9 mouse cellular contexts compared by ENCODE assay signal in the genomic region with DNA sequence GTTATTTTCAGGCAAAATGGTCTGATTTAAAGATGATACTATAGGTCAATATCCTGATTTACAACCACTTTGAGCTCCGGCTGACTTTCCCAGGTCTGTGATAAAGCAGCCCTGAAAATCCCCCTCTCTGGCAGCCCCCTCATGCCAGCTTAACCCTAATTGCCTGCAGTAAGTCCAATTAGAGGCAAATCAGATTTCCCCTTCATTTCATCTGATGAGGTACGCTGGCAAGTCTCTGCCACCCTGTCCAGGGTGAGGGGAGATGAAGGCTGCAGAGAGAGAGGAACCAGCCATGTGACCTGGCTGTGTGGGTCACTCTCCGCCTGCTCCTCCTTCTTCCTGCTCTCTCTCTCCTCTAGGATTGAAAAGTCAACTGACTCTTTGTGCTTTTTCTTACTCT.
DNase-seq lines count a peak whose midpoint lies in the region; ATAC-seq and TF ChIP-seq lines count a peak whose summit lies in the region.
"Had no signal": no experiment of that assay in that cellular context is flagged by ENCODE, and none has a peak within 500 bp of the region (broad histone marks: within the 10 kb centered on the region; RNA-seq: fewer than 3 reads in every experiment).

No protein-coding gene starts in this region.

- WGBS in hindbrain, embryonic 10.5 days = 83% methylated on average over 3 of the region's 3 CpGs
- WGBS in hindbrain, embryonic 13.5 days = 79% methylated on average over 3 of the region's 3 CpGs
- 67% methylated on average over 3 of the region's 3 CpGs for WGBS in lung, postnatal 0 days
- 48% methylated on average over 3 of the region's 3 CpGs for WGBS in forebrain, embryonic 14.5 days

- no peaks in the 10 kb centered on the region for H3K36me3 ChIP-seq in hindbrain, embryonic 10.5 days
- H3K36me3 ChIP-seq in hindbrain, embryonic 13.5 days = no peaks in the 10 kb centered on the region
- H3K36me3 ChIP-seq in lung, postnatal 0 days (ENCODE audit: insufficient read depth, low read length) = no peaks in the 10 kb centered on the region
- H3K36me3 ChIP-seq in forebrain, embryonic 14.5 days (ENCODE audit: control insufficient read depth, insufficient read depth, low read length) = no peaks in the 10 kb centered on the region

- H3K4me3 ChIP-seq in hindbrain, embryonic 10.5 days = no peak overlapping the region
- no peak overlapping the region for H3K4me3 ChIP-seq in hindbrain, embryonic 13.5 days
- no peak overlapping the region for H3K4me3 ChIP-seq in lung, postnatal 0 days (ENCODE audit: low read depth, low read length)
- no peak overlapping the region for H3K4me3 ChIP-seq in forebrain, embryonic 14.5 days (ENCODE audit: low read depth, low read length)

- TF ChIP-seq EP300 in lung, postnatal 0 days (IDR thresholded peaks at IDR 0.05) = no peak

- no peak overlapping the region for H3K9ac ChIP-seq in hindbrain, embryonic 13.5 days
- no peak overlapping the region for H3K9ac ChIP-seq in lung, postnatal 0 days (replicated peaks; ENCODE audit: low read depth)
- H3K9ac ChIP-seq in forebrain, embryonic 14.5 days (ENCODE audit: low read length) = no peak overlapping the region

- no peak for DNase-seq in hindbrain, embryonic 10.5 days (ENCODE audit: low spot score)
- DNase-seq in lung, postnatal 0 days (ENCODE audit: low spot score) = peak; percentile 38
- DNase-seq in lung, postnatal 36 days = no peak
- peak; percentile 53 for DNase-seq in forebrain, embryonic 14.5 days (ENCODE audit: low spot score)
- DNase-seq in retina, embryonic 14.5 days (ENCODE audit: low spot score) = peak; percentile 66
- DNase-seq in MN1 (ENCODE audit: low spot score) = no peak
- DNase-seq in spleen, adult 18-20 months = no peak
- DNase-seq: gastrocnemius, postnatal 36 days had no signal

- H3K9me3 ChIP-seq in hindbrain, embryonic 10.5 days = no peaks in the 10 kb centered on the region
- H3K9me3 ChIP-seq in hindbrain, embryonic 13.5 days = no peaks in the 10 kb centered on the region
- H3K9me3 ChIP-seq in lung, postnatal 0 days (ENCODE audit: low read length) = no peaks in the 10 kb centered on the region
- no peaks in the 10 kb centered on the region for H3K9me3 ChIP-seq in forebrain, embryonic 14.5 days (replicated peaks; ENCODE audit: control insufficient read depth, low read length)

- ATAC-seq in hindbrain, embryonic 13.5 days (ENCODE audit: low FRiP score) = no peak
- no peak for ATAC-seq in lung, postnatal 0 days
- ATAC-seq in forebrain, embryonic 14.5 days = peak; percentile 51; the same call in 1 of the 2 replicates

- H3K4me1 ChIP-seq in hindbrain, embryonic 10.5 days (replicated peaks) = peaks cover 44% of the 10 kb centered on the region
- H3K4me1 ChIP-seq in hindbrain, embryonic 13.5 days (replicated peaks) = peaks cover 37% of the 10 kb centered on the region
- peaks cover 28% of the 10 kb centered on the region for H3K4me1 ChIP-seq in lung, postnatal 0 days (ENCODE audit: insufficient read depth, low read depth, low read length)
- H3K4me1 ChIP-seq in forebrain, embryonic 14.5 days (ENCODE audit: control insufficient read depth, insufficient read depth, low read length) = peaks cover 8% of the 10 kb centered on the region

- no peak for TF ChIP-seq CTCF in lung, postnatal 0 days (IDR thresholded peaks at IDR 0.05)

- H3K27me3 ChIP-seq in hindbrain, embryonic 10.5 days (ENCODE audit: insufficient read depth, poor library complexity, severe bottlenecking) = no peaks in the 10 kb centered on the region; the same call in 1 of the 2 replicates
- H3K27me3 ChIP-seq in hindbrain, embryonic 13.5 days = 0 out of 2 replicates have a peak, but pooled peaks cover 3% of the 10 kb centered on the region
- no peaks in the 10 kb centered on the region for H3K27me3 ChIP-seq in lung, postnatal 0 days (replicated peaks; ENCODE audit: insufficient read depth, low read length)
- no peaks in the 10 kb centered on the region for H3K27me3 ChIP-seq in forebrain, embryonic 14.5 days (replicated peaks; ENCODE audit: control insufficient read depth, insufficient read depth, low read length)

- no peak overlapping the region for H3K4me2 ChIP-seq in hindbrain, embryonic 13.5 days
- H3K4me2 ChIP-seq in lung, postnatal 0 days (replicated peaks; ENCODE audit: low read depth, low read length) = no peak overlapping the region
- no peak overlapping the region for H3K4me2 ChIP-seq in forebrain, embryonic 14.5 days (ENCODE audit: low read length)

- peak overlapping the region; percentile 64; the same call in 1 of the 2 replicates for H3K27ac ChIP-seq in hindbrain, embryonic 10.5 days
- H3K27ac ChIP-seq in hindbrain, embryonic 13.5 days = no peak overlapping the region
- H3K27ac ChIP-seq in lung, postnatal 0 days (ENCODE audit: low read length) = peak overlapping the region; percentile 89
- H3K27ac ChIP-seq in forebrain, embryonic 14.5 days (ENCODE audit: low read depth, low read length) = no peak overlapping the region; the same call in 1 of the 2 replicates

Comparison
In these comparisons a context has a peak if more than half of its experiments do, and no peak if none do; other contexts are left out.
1. DNase-seq: peak in lung, postnatal 0 days (single experiment), forebrain, embryonic 14.5 days (single experiment) and retina, embryonic 14.5 days (single experiment); none in hindbrain, embryonic 10.5 days (single experiment), lung, postnatal 36 days (single experiment), MN1 (single experiment) and spleen, adult 18-20 months (0 of 2).
2. H3K27ac ChIP-seq: peak in hindbrain, embryonic 10.5 days (single experiment) and lung, postnatal 0 days (single experiment); none in hindbrain, embryonic 13.5 days (single experiment) and forebrain, embryonic 14.5 days (single experiment).